Mouse (Mus musculus) liver, embryonic 12.5 days (tissue): ENCODE data around the gene Wdtc1. TPM values are rescaled to one million over a fixed set of nuclear protein-coding genes. Genes with fewer than 3 reads are reported as not detected.

Experiments used
- ATAC-seq: fragments of 200-750 bp; cut with Nextera tagmentation; 2 replicates; pipeline ENCODE4 v1.8.0; 2017; ENCODE audit warnings: moderate number of reproducible peaks, mild to moderate bottlenecking, moderate library complexity
- H3K27ac ChIP-seq: fragments of 300-500 bp; sonication (generic); 2 replicates; pipeline ENCODE4 v1.5.1; 2016; ENCODE audit warnings: mild to moderate bottlenecking
- H3K27me3 ChIP-seq: fragments of 300-500 bp; sonication (generic); replicated peaks from 2 replicates; pipeline ENCODE4 v1.6.1; 2016; ENCODE audit warnings: mild to moderate bottlenecking, moderate library complexity
- H3K36me3 ChIP-seq: fragments of 300-500 bp; sonication (generic); 2 replicates; pipeline ENCODE4 v1.6.1; 2016; ENCODE audit warnings: mild to moderate bottlenecking, moderate library complexity
- H3K4me1 ChIP-seq: fragments of 300-500 bp; sonication (generic); 2 replicates; pipeline ENCODE4 v1.6.1; 2016
- H3K4me2 ChIP-seq: fragments of 300-500 bp; sonication (generic); 2 replicates; pipeline ENCODE4 v1.6.1; 2016; ENCODE audit warnings: mild to moderate bottlenecking, moderate library complexity
- H3K4me3 ChIP-seq: fragments of 300-500 bp; sonication (generic); 2 replicates; pipeline ENCODE4 v1.5.1; 2016; ENCODE audit warnings: mild to moderate bottlenecking, moderate library complexity
- H3K9ac ChIP-seq: fragments of 300-500 bp; sonication (generic); 2 replicates; pipeline ENCODE4 v1.6.1; 2016; ENCODE audit warnings: mild to moderate bottlenecking, moderate library complexity
- H3K9me3 ChIP-seq: fragments of 300-500 bp; sonication (generic); replicated peaks from 2 replicates; pipeline ENCODE4 v1.6.1; 2016; ENCODE audit warnings: mild to moderate bottlenecking, moderate library complexity
- WGBS: fragments of 180-500 bp; shearing (Covaris S2); methylation state at CpG from one replicate; pipeline ENCODE4 v1.1.7; 2016; ENCODE audit not compliant: insufficient replicate concordance; 5-methylcytosine and 5-hydroxymethylcytosine counted together
- polyA plus RNA-seq: library from polyadenylated mRNA; unstranded; fragments of >200 nt; fragmentation: Nextera tagmentation; extraction: Ambion mirVana; gene quantifications from 2 replicates; pipeline ENCODE4 v1.2.1, GENCODE M21; 2016

Wdtc1 gene
- 10.0 and 11.2 TPM in 2 replicates for polyA plus RNA-seq

GRCm38 (mm10) chr4:133353367-133354365 is at the start of gene Wdtc1:
Gene Wdtc1 (minus strand): TSS chr4:133353481.
- Histone ChIP-seq H3K4me2 (peak within 1 kb of the TSS; percentile 33), H3K27me3 (no peaks in the 10 kb centered on the region), H3K4me3 (0 out of 2 replicates have a peak within 1 kb of the TSS, but pooled peaks have one; percentile 5), H3K36me3 (no peaks in the 10 kb centered on the region), H3K27ac (peak within 1 kb of the TSS; percentile 8; the same call in 1 of the 2 replicates), H3K9ac (no peak within 1 kb of the TSS), H3K4me1 (peaks cover 15% of the 10 kb centered on the region), H3K9me3 (no peaks in the 10 kb centered on the region)
- ATAC-seq = peak; percentile 81
- 66% methylated on average over 23 of the region's 23 CpGs for WGBS

GRCm38 (mm10) chr4:133402011-133402410 is 48.7 kb upstream of the Wdtc1 start:
- H3K27me3 ChIP-seq = no peaks in the 10 kb centered on the region
- H3K9ac ChIP-seq = 0 out of 2 replicates have a peak overlapping the region, but pooled peaks have one; percentile 31
- H3K9me3 ChIP-seq = no peaks in the 10 kb centered on the region
- WGBS = 13% methylated on average over 13 of the region's 13 CpGs
- H3K27ac ChIP-seq = peak overlapping the region; percentile 62
- peak; percentile 73 for ATAC-seq
- no peak overlapping the region for H3K4me3 ChIP-seq
- H3K36me3 ChIP-seq = peaks cover 25% of the 10 kb centered on the region
- H3K4me1 ChIP-seq = peaks cover 70% of the 10 kb centered on the region
- H3K4me2 ChIP-seq = peak overlapping the region; percentile 47

- Histone ChIP-seq H3K4me3 (no peak overlapping the region), H3K4me2 (no peak overlapping the region), H3K36me3 (peaks cover 19% of the 10 kb centered on the region; the same call in 1 of the 2 replicates), H3K9me3 (no peaks in the 10 kb centered on the region), H3K27me3 (no peaks in the 10 kb centered on the region), H3K27ac (no peak overlapping the region), H3K9ac (no peak overlapping the region), H3K4me1 (peaks cover 77% of the 10 kb centered on the region)
- ATAC-seq = no peak
- 80% methylated on average over 7 of the region's 7 CpGs for WGBS
These were observed 46.8 kb upstream of the Wdtc1 start for GRCm38 (mm10) chr4:133400098-133400497.

- no peaks in the 10 kb centered on the region for H3K9me3 ChIP-seq
- H3K36me3 ChIP-seq = peaks cover 19% of the 10 kb centered on the region; the same call in 1 of the 2 replicates
- H3K4me1 ChIP-seq = peaks cover 83% of the 10 kb centered on the region
- ATAC-seq = no peak
- peak overlapping the region; percentile 31 for H3K27ac ChIP-seq
- no peak overlapping the region for H3K9ac ChIP-seq
- 85% methylated on average over 6 of the region's 6 CpGs for WGBS
- no peak overlapping the region for H3K4me2 ChIP-seq
- no peak overlapping the region for H3K4me3 ChIP-seq
- no peaks in the 10 kb centered on the region for H3K27me3 ChIP-seq
These were observed 46.2 kb upstream of the Wdtc1 start for GRCm38 (mm10) chr4:133399509-133399908.

GRCm38 (mm10) chr4:133398619-133399018 is 45.3 kb upstream of the Wdtc1 start:
- H3K9me3 ChIP-seq = no peaks in the 10 kb centered on the region
- H3K27me3 ChIP-seq = no peaks in the 10 kb centered on the region
- peaks cover 92% of the 10 kb centered on the region for H3K4me1 ChIP-seq
- H3K36me3 ChIP-seq = peaks cover 18% of the 10 kb centered on the region; the same call in 1 of the 2 replicates
- no peak overlapping the region for H3K4me3 ChIP-seq
- WGBS = 68% methylated on average over 5 of the region's 5 CpGs
- no peak overlapping the region for H3K4me2 ChIP-seq
- H3K9ac ChIP-seq = peak overlapping the region; percentile 30; the same call in 1 of the 2 replicates
- no peak for ATAC-seq
- H3K27ac ChIP-seq = peak overlapping the region; percentile 31

GRCm38 (mm10) chr4:133397961-133398360 is 44.7 kb upstream of the Wdtc1 start:
- no peak overlapping the region for H3K4me2 ChIP-seq
- peak overlapping the region; percentile 30; the same call in 1 of the 2 replicates for H3K9ac ChIP-seq
- H3K9me3 ChIP-seq = no peaks in the 10 kb centered on the region
- H3K4me3 ChIP-seq = no peak overlapping the region
- WGBS = 69% methylated on average over 8 of the region's 8 CpGs
- peaks cover 94% of the 10 kb centered on the region for H3K4me1 ChIP-seq
- peaks cover 12% of the 10 kb centered on the region; the same call in 1 of the 2 replicates for H3K36me3 ChIP-seq
- peak overlapping the region; percentile 31; the same call in 1 of the 2 replicates for H3K27ac ChIP-seq
- no peaks in the 10 kb centered on the region for H3K27me3 ChIP-seq
- ATAC-seq = no peak

- ATAC-seq = no peak
- H3K27ac ChIP-seq = peak overlapping the region; percentile 89
- no peaks in the 10 kb centered on the region for H3K9me3 ChIP-seq
- no peak overlapping the region for H3K9ac ChIP-seq
- peaks cover 92% of the 10 kb centered on the region for H3K4me1 ChIP-seq
- H3K4me3 ChIP-seq = no peak overlapping the region
- H3K36me3 ChIP-seq = 0 out of 2 replicates have a peak, but pooled peaks cover 9% of the 10 kb centered on the region
- H3K4me2 ChIP-seq = no peak overlapping the region
- no peaks in the 10 kb centered on the region for H3K27me3 ChIP-seq
- WGBS = 65% methylated on average over 5 of the region's 5 CpGs
These were observed 44.0 kb upstream of the Wdtc1 start for GRCm38 (mm10) chr4:133397299-133397698.

GRCm38 (mm10) chr4:133396079-133396478 is 42.8 kb upstream of the Wdtc1 start:
- 86% methylated on average over 2 of the region's 2 CpGs for WGBS
- H3K27ac ChIP-seq = peak overlapping the region; percentile 89

GRCm38 (mm10) chr4:133394981-133395573 is 41.8 kb upstream of the Wdtc1 start:
- WGBS = 28% methylated on average over 4 of the region's 4 CpGs
- peak; percentile 92 for ATAC-seq

More at GRCm38 (mm10) chr4:133396079-133396478, 42.8 kb upstream of the Wdtc1 start:
- ATAC-seq = no peak
- Histone ChIP-seq H3K4me3 (no peak overlapping the region), H3K27me3 (no peaks in the 10 kb centered on the region), H3K4me1 (peaks cover 92% of the 10 kb centered on the region), H3K9me3 (no peaks in the 10 kb centered on the region), H3K36me3 (0 out of 2 replicates have a peak, but pooled peaks cover 9% of the 10 kb centered on the region), H3K4me2 (peak overlapping the region; percentile 61; the same call in 1 of the 2 replicates), H3K9ac (peak overlapping the region; percentile 59; the same call in 1 of the 2 replicates)

GRCm38 (mm10) chr4:133391185-133392040 is 38.1 kb upstream of the Wdtc1 start:
- no peaks in the 10 kb centered on the region for H3K9me3 ChIP-seq
- peak overlapping the region; percentile 80 for H3K27ac ChIP-seq
- 70% methylated on average over 18 of the region's 18 CpGs for WGBS
- peak overlapping the region; percentile 59 for H3K4me2 ChIP-seq
- H3K36me3 ChIP-seq = peaks cover 5% of the 10 kb centered on the region; the same call in 1 of the 2 replicates
- H3K4me1 ChIP-seq = peaks cover 71% of the 10 kb centered on the region
- no peak for ATAC-seq
- no peak overlapping the region for H3K4me3 ChIP-seq
- H3K9ac ChIP-seq = 0 out of 2 replicates have a peak overlapping the region, but pooled peaks have one; percentile 36
- H3K27me3 ChIP-seq = no peaks in the 10 kb centered on the region

More at GRCm38 (mm10) chr4:133394981-133395573, 41.8 kb upstream of the Wdtc1 start:
- Histone ChIP-seq H3K36me3 (0 out of 2 replicates have a peak, but pooled peaks cover 9% of the 10 kb centered on the region), H3K4me1 (peaks cover 92% of the 10 kb centered on the region), H3K4me2 (peak overlapping the region; percentile 61), H3K27me3 (no peaks in the 10 kb centered on the region), H3K9me3 (no peaks in the 10 kb centered on the region), H3K27ac (peak overlapping the region; percentile 89), H3K9ac (peak overlapping the region; percentile 59), H3K4me3 (no peak overlapping the region)

- no peaks in the 10 kb centered on the region for H3K9me3 ChIP-seq
- no peak overlapping the region for H3K4me3 ChIP-seq
- peaks cover 62% of the 10 kb centered on the region for H3K4me1 ChIP-seq
- peak overlapping the region; percentile 80 for H3K27ac ChIP-seq
- no peak for ATAC-seq
- peaks cover 11% of the 10 kb centered on the region; the same call in 1 of the 2 replicates for H3K36me3 ChIP-seq
- H3K9ac ChIP-seq = peak overlapping the region; percentile 36
- peak overlapping the region; percentile 59 for H3K4me2 ChIP-seq
- WGBS = 65% methylated on average over 6 of the region's 6 CpGs
- H3K27me3 ChIP-seq = no peaks in the 10 kb centered on the region
These were observed 37.3 kb upstream of the Wdtc1 start for GRCm38 (mm10) chr4:133390585-133390984.
